Mouse (Mus musculus) G1E (cell line): ENCODE data around the gene Ppp3ca. TPM values are rescaled to one million over a fixed set of nuclear protein-coding genes. Genes with fewer than 3 reads are reported as not detected.

Experiments
- ATAC-seq: 2 replicates; pipeline ENCODE4 v1.8.0; 2016; ENCODE audit warnings: mild to moderate bottlenecking; ENCODE audit not compliant: insufficient number of reproducible peaks, poor library complexity, low FRiP score, severe bottlenecking; ENCODE audit errors: extremely low read depth
- DNase-seq: peaks from one replicate; pipeline ENCODE4 v3.0.0; 2012; ENCODE audit warnings: low spot score
- H3K27me3 ChIP-seq: 2 replicates; pipeline ENCODE4 v1.6.1; 2012; ENCODE audit warnings: mild to moderate bottlenecking, low read length, inconsistent platforms; ENCODE audit not compliant: insufficient read depth
- H3K36me3 ChIP-seq: replicated peaks from 2 replicates; pipeline ENCODE3; 2012; ENCODE audit warnings: mild to moderate bottlenecking, inconsistent platforms
- H3K4me1 ChIP-seq: 2 replicates; pipeline ENCODE4 v1.6.1; 2012; ENCODE audit warnings: low read depth, low read length, inconsistent platforms, mixed read lengths; ENCODE audit not compliant: insufficient read depth
- H3K4me3 ChIP-seq: 2 replicates; pipeline ENCODE4 v1.5.1; 2012; ENCODE audit warnings: low read depth, mild to moderate bottlenecking, inconsistent platforms, low read length, moderate library complexity, mixed read lengths
- H3K9me3 ChIP-seq: replicated peaks from 2 replicates; pipeline ENCODE4 v1.6.1; 2012; ENCODE audit warnings: inconsistent platforms
- CTCF ChIP-seq: IDR thresholded peaks from 2 replicates; pipeline ENCODE4 v1.5.1; 2012; ENCODE audit warnings: low read depth, low read length, inconsistent platforms, mixed read lengths
- GATA1 ChIP-seq: IDR thresholded peaks from 2 replicates; pipeline ENCODE4 v1.6.1; 2012; ENCODE audit warnings: borderline replicate concordance, low read length, inconsistent platforms, mixed read lengths
- GATA2 ChIP-seq: IDR thresholded peaks from 2 replicates; pipeline ENCODE4 v1.6.1; 2012; ENCODE audit warnings: low read depth, low read length, inconsistent platforms, borderline replicate concordance
- POLR2AphosphoS5 ChIP-seq: IDR thresholded peaks from 2 replicates; pipeline ENCODE4 v1.6.1; 2012; ENCODE audit warnings: low read depth, low read length, inconsistent platforms; ENCODE audit not compliant: insufficient replicate concordance
- TAL1 ChIP-seq: conservative IDR thresholded peaks from 2 replicates; pipeline ENCODE4 v1.6.1; 2012; ENCODE audit warnings: low read depth, low read length, inconsistent platforms, mixed read lengths
- polyA plus RNA-seq: library from polyadenylated mRNA; stranded (reverse); fragments of >175 nt; gene quantifications from 2 replicates; pipeline ENCODE4 v1.2.3, GENCODE M21; 2012
- total RNA-seq, 2 experiments: library from RNA; stranded (forward) in 1 of 2; stranded (reverse) in 1 of 2; fragments of 200-1000 nt in 1 of 2; fragments of >200 nt in 1 of 2; fragmentation: Nextera tagmentation in 1 of 2; gene quantifications; 2 replicates each; pipeline ENCODE4 v1.2.3; 2014 to 2017

Gene Ppp3ca
- total and polyA plus RNA-seq, 3 experiments: 49.6 to 74.2 (median 52.8) TPM

GRCm38 (mm10) chr3:136941602-136941926 is 271.6 kb downstream of the Ppp3ca start:
- no peak for TF ChIP-seq CTCF
- TF ChIP-seq POLR2AphosphoS5: no peak
- TF ChIP-seq GATA1: no peak
- no peak for TF ChIP-seq GATA2
- no peak for TF ChIP-seq TAL1
- H3K9me3 ChIP-seq: no peaks in the 10 kb centered on the region
- H3K4me3 ChIP-seq: no peak overlapping the region
- no peaks in the 10 kb centered on the region for H3K27me3 ChIP-seq
- peaks cover 5% of the 10 kb centered on the region; the same call in 1 of the 2 replicates for H3K4me1 ChIP-seq
- ATAC-seq (no peak), DNase-seq (no peak)
- H3K36me3 ChIP-seq: peaks cover 8% of the 10 kb centered on the region

GRCm38 (mm10) chr3:136945550-136945949 is 275.6 kb downstream of the Ppp3ca start:
- TF ChIP-seq POLR2AphosphoS5: no peak
- TF ChIP-seq GATA2: no peak
- no peak for TF ChIP-seq GATA1
- TF ChIP-seq TAL1: no peak
- TF ChIP-seq CTCF: no peak
- Histone ChIP-seq H3K4me3 (no peak overlapping the region), H3K36me3 (no peaks in the 10 kb centered on the region), H3K4me1 (peaks cover 5% of the 10 kb centered on the region; the same call in 1 of the 2 replicates), H3K9me3 (no peaks in the 10 kb centered on the region), H3K27me3 (no peaks in the 10 kb centered on the region)
- no peak for DNase-seq
- no peak for ATAC-seq

DNA sequence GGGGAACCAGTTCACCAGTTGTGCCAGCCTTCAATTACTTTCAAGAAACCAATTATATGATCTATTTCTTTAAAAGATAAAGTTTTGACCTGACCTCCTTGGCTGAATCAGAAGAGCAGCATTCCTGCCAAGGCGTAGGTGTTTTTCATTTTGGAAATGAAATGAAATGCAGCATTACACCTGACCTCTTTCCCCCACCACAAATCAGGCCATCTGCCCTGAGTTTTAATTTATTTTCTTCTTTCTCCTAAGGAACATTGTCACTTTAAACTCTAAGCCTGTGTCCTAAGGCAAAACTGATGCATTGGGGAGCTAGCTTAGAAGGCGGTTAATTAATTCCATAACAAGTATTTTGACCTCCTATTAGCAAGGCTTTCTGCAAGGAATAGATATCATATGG is 276.7 kb downstream of the Ppp3ca start:
- Histone ChIP-seq H3K9me3 (no peaks in the 10 kb centered on the region), H3K4me3 (no peak overlapping the region), H3K4me1 (no peaks in the 10 kb centered on the region), H3K36me3 (no peaks in the 10 kb centered on the region), H3K27me3 (no peaks in the 10 kb centered on the region)
- DNase-seq (no peak), ATAC-seq (no peak)
- TF ChIP-seq POLR2AphosphoS5: no peak
- no peak for TF ChIP-seq CTCF
- no peak for TF ChIP-seq GATA2
- no peak for TF ChIP-seq TAL1
- TF ChIP-seq GATA1: no peak

DNA sequence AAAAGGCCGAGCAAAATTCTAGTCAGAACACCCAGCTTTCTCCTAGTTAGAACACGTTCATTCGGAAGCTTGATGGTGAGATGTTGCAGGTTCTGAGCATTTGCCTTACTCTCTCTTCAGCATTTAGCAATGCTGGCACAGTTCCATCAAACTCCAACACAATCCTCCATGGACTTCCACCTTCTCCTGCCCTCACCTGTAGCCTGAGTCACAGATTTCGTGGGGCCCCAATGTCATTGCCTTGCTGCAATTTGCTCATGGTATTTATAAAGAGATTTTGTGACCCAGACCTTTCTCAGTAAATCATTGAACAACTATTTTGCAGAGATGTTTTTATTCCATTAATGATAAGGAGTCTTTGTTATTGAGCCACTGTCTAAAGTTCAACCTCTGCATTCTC is 278.2 kb downstream of the Ppp3ca start:
- no peaks in the 10 kb centered on the region for H3K27me3 ChIP-seq
- no peak for DNase-seq
- H3K9me3 ChIP-seq: no peaks in the 10 kb centered on the region
- no peaks in the 10 kb centered on the region for H3K4me1 ChIP-seq
- no peak for ATAC-seq
- no peaks in the 10 kb centered on the region for H3K36me3 ChIP-seq
- TF ChIP-seq GATA2 (no peak), TAL1 (no peak), GATA1 (no peak), POLR2AphosphoS5 (no peak), CTCF (no peak)
- no peak overlapping the region for H3K4me3 ChIP-seq

DNA sequence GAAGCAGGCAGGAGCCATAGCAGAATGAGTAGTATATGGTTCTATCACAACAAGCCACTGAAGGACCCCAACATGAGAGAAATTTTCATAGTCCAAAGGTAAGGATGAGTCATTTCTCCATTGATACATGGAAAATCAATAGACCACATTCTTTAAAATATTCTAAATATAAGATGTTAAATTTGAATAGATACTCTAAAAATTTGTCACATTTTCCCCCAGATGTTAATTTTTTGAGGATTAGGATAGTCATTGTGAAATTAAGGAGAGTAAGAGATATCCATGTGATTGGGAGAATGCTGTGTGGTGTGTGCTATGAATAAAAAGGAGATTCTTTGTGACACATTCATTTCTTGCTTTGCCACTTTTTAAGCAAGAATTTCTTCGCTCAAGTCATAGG is 281.9 kb downstream of the Ppp3ca start:
- ATAC-seq: no peak
- DNase-seq: no peak
- TF ChIP-seq GATA2: no peak
- no peak for TF ChIP-seq CTCF
- no peak for TF ChIP-seq POLR2AphosphoS5
- TF ChIP-seq GATA1: no peak
- TF ChIP-seq TAL1: no peak
- H3K4me1 ChIP-seq: no peaks in the 10 kb centered on the region
- peaks cover 3% of the 10 kb centered on the region; the same call in 1 of the 2 replicates for H3K27me3 ChIP-seq
- no peaks in the 10 kb centered on the region for H3K9me3 ChIP-seq
- H3K4me3 ChIP-seq: no peak overlapping the region
- no peaks in the 10 kb centered on the region for H3K36me3 ChIP-seq

DNA sequence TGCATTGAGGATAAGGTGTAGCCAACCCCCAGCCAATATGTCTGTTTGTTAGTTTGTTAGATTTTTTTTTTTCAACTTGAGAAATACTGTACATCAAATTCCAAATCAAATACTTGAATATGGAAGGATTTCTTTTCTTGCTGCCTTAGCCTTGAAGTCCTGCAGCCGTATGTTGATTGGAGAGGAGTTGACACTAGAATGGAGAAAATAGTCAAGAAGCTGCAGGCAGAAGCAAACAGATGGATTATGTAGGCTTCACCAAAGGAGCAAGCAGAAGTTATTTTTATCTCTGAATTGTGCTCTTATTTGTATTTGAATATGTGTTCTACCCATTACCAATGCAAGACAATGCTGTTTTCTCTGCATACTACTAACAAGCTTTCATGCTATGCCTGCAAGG is 282.9 kb downstream of the Ppp3ca start:
- DNase-seq: no peak
- Histone ChIP-seq H3K27me3 (peaks cover 3% of the 10 kb centered on the region; the same call in 1 of the 2 replicates), H3K4me3 (no peak overlapping the region), H3K4me1 (no peaks in the 10 kb centered on the region), H3K9me3 (no peaks in the 10 kb centered on the region), H3K36me3 (no peaks in the 10 kb centered on the region)
- ATAC-seq: no peak
- TF ChIP-seq POLR2AphosphoS5 (no peak), CTCF (no peak), TAL1 (no peak), GATA1 (no peak), GATA2 (no peak)

GRCm38 (mm10) chr3:136955043-136955442 is 285.1 kb downstream of the Ppp3ca start:
- DNase-seq (no peak), ATAC-seq (no peak)
- H3K4me3 ChIP-seq: no peak overlapping the region
- no peaks in the 10 kb centered on the region for H3K36me3 ChIP-seq
- H3K27me3 ChIP-seq: peaks cover 3% of the 10 kb centered on the region; the same call in 1 of the 2 replicates
- no peaks in the 10 kb centered on the region for H3K9me3 ChIP-seq
- no peak for TF ChIP-seq CTCF
- no peaks in the 10 kb centered on the region for H3K4me1 ChIP-seq
